Mouse (Mus musculus) testis, adult 10 weeks (tissue): ENCODE measurements around the gene Vps37b. TPM values are rescaled to one million over a fixed set of nuclear protein-coding genes. Genes with fewer than 3 reads are reported as not detected.

ENCODE experiments used
- polyA plus RNA-seq: library from polyadenylated mRNA; stranded (reverse); fragments of 350-450 nt; fragmentation: Illumina TruSeq; extraction: RNeasy Lipid Tissue Mini Kit (QIAGEN cat#74804); gene quantifications from one replicate; pipeline ENCODE4 v1.2.3, GENCODE M21; 2014; ENCODE audit warnings: low read depth, low replicate concordance

Vps37b gene
- polyA plus RNA-seq: 7.9 TPM

GRCm38 (mm10) chr5:124032001-124032508 lies at the start of gene Vps37b:
TSS of gene Vps37b (minus strand) at chr5:124032270.

DNA sequence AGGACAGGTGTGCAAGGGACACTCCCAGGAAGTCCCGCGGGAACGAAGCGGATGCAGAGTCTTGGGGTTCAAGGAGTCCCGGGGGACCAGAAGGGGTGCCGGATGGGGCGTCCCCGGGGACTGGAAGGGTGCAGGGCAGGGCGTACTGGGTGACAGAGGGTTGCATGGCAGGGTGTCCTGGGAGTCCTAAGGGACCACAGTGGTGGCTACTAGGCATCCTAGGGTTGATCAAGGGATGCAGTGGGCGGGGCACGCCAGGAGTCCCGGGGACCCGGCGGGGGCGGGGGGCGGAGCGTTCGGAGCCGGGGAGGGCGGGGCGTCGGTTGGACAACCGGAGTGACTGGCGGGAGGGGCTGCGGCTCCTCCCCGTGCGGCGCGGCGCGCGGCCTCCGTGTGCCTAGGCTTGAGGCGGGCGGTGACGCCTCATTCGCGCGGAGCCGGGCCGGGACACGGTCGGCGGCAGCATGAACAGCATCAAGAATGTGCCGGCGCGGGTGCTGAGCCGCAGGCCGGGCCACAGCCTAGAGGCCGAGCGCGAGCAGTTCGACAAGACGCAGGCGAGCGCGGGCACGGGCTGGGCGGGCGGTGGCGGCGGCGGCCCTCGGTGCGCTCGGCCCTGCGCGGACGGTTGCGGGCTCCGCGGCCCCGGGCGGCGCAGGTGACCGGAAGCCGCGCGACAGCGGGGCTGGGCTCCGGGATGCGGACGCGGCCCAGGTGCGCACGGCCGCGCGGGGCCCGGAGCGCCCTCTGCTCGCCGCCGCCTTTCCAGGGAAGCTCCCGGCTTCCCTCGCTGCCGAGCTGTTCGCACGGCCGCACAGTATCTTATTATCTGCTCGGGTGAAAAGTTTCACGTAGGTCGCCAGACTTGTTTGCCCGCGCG lies 58.5 kb downstream of the Vps37b start, which contains the start of gene Hip1r:
TSS of gene Hip1r (plus strand) at position 330 of the 880 bp plus-strand sequence.

Other genes starting within 250 kb of the Vps37b start
- not detected for gene Hcar2, start 166.8 kb downstream of the Vps37b start, polyA plus RNA-seq
- gene Hcar1, start 152.2 kb downstream of the Vps37b start, polyA plus RNA-seq: not detected
- 294 TPM for gene Denr, start 125.1 kb downstream of the Vps37b start, polyA plus RNA-seq
- 2.5 TPM for gene Gm43518, start 104.9 kb downstream of the Vps37b start, polyA plus RNA-seq
- gene Ccdc62, start 101.6 kb downstream of the Vps37b start, polyA plus RNA-seq: 177 TPM
- 0.77 TPM for gene Hip1r, start 58.6 kb downstream of the Vps37b start, polyA plus RNA-seq
- gene Abcb9, start 63.5 kb upstream of the Vps37b start, polyA plus RNA-seq: 1.3 TPM
- gene Ogfod2, start 80.0 kb upstream of the Vps37b start, polyA plus RNA-seq: 3.0 TPM
- 4.3 TPM for gene Arl6ip4, start 83.8 kb upstream of the Vps37b start, polyA plus RNA-seq
- gene Pitpnm2, start 217.5 kb upstream of the Vps37b start, polyA plus RNA-seq: 12.0 TPM